Mouse (Mus musculus) liver, embryonic 15.5 days (tissue): ENCODE data around the gene Naxe. TPM values are rescaled to one million over a fixed set of nuclear protein-coding genes. Genes with fewer than 3 reads are reported as not detected.

Source experiments
- ATAC-seq: fragments of 200-750 bp; cut with Nextera tagmentation; 2 replicates; pipeline ENCODE4 v1.8.0; 2017; ENCODE audit warnings: moderate number of reproducible peaks, mild to moderate bottlenecking, moderate library complexity; ENCODE audit not compliant: insufficient read depth
- H3K27ac ChIP-seq: fragments of 300-500 bp; sonication (generic); replicated peaks from 2 replicates; pipeline ENCODE4 v1.5.1; 2015; ENCODE audit warnings: mild to moderate bottlenecking, inconsistent platforms
- H3K27me3 ChIP-seq: fragments of 300-500 bp; sonication (generic); 2 replicates; pipeline ENCODE4 v1.6.1; 2015; ENCODE audit warnings: mild to moderate bottlenecking, inconsistent platforms
- H3K36me3 ChIP-seq: fragments of 300-500 bp; sonication (generic); replicated peaks from 2 replicates; pipeline ENCODE4 v1.6.1; 2015; ENCODE audit warnings: moderate library complexity, mild to moderate bottlenecking, inconsistent platforms
- H3K4me1 ChIP-seq: fragments of 300-500 bp; sonication (generic); replicated peaks from 2 replicates; pipeline ENCODE4 v1.6.1; 2015; ENCODE audit warnings: inconsistent platforms
- H3K4me2 ChIP-seq: fragments of 300-500 bp; sonication (generic); 2 replicates; pipeline ENCODE4 v1.6.1; 2015; ENCODE audit warnings: moderate library complexity, mild to moderate bottlenecking, inconsistent platforms
- H3K4me3 ChIP-seq: fragments of 300-500 bp; sonication (generic); replicated peaks from 2 replicates; pipeline ENCODE4 v1.5.1; 2015; ENCODE audit warnings: mild to moderate bottlenecking, inconsistent platforms
- H3K9ac ChIP-seq: fragments of 300-500 bp; sonication (generic); 2 replicates; pipeline ENCODE4 v1.6.1; 2015; ENCODE audit warnings: moderate library complexity, mild to moderate bottlenecking, inconsistent platforms
- H3K9me3 ChIP-seq: fragments of 300-500 bp; sonication (generic); replicated peaks from 2 replicates; pipeline ENCODE4 v1.6.1; 2016; ENCODE audit warnings: inconsistent platforms
- WGBS: fragments of 180-500 bp; shearing (Covaris S2); methylation state at CpG from one replicate; pipeline ENCODE4 v1.1.7; 2015; ENCODE audit warnings: mixed read lengths; ENCODE audit not compliant: insufficient replicate concordance; 5-methylcytosine and 5-hydroxymethylcytosine counted together
- polyA plus RNA-seq: library from polyadenylated mRNA; unstranded; fragments of >200 nt; fragmentation: Nextera tagmentation; extraction: Ambion mirVana; gene quantifications from 2 replicates; pipeline ENCODE4 v1.2.1, GENCODE M21; 2015

The Naxe gene
- 75.0 and 81.5 TPM in 2 replicates for polyA plus RNA-seq

- Histone ChIP-seq H3K27me3 (no peaks in the 10 kb centered on the region), H3K9me3 (no peaks in the 10 kb centered on the region), H3K4me3 (peak within 1 kb of the TSS; percentile 72), H3K36me3 (peaks cover 37% of the 10 kb centered on the region), H3K9ac (peak within 1 kb of the TSS; percentile 68), H3K27ac (peak within 1 kb of the TSS; percentile 55), H3K4me1 (peaks cover 22% of the 10 kb centered on the region), H3K4me2 (peak within 1 kb of the TSS; percentile 93)
- under 1% methylated on average over 60 of the region's 60 CpGs for WGBS
- ATAC-seq, result peak; percentile 93
These were observed at the start of gene Naxe for GRCm38 (mm10) chr3:88057902-88058696. Gene Naxe (minus strand): TSS chr3:88058495.

- no peak overlapping the region for H3K4me2 ChIP-seq
- H3K36me3 ChIP-seq, result peaks cover 77% of the 10 kb centered on the region
- H3K27ac ChIP-seq, result no peak overlapping the region
- H3K4me3 ChIP-seq, result no peak overlapping the region
- ATAC-seq, result no peak
- 83% methylated on average over 4 of the region's 4 CpGs for WGBS
- H3K4me1 ChIP-seq, result no peaks in the 10 kb centered on the region
- H3K9me3 ChIP-seq, result no peaks in the 10 kb centered on the region
- H3K27me3 ChIP-seq, result no peaks in the 10 kb centered on the region
- no peak overlapping the region for H3K9ac ChIP-seq
These were observed 47.8 kb upstream of the Naxe start for GRCm38 (mm10) chr3:88106126-88106525.

- WGBS, result 54% methylated on average over 6 of the region's 6 CpGs
- Histone ChIP-seq H3K27ac (peak overlapping the region; percentile 14; the same call in 1 of the 2 replicates), H3K27me3 (no peaks in the 10 kb centered on the region), H3K4me2 (no peak overlapping the region), H3K9me3 (no peaks in the 10 kb centered on the region), H3K9ac (no peak overlapping the region), H3K36me3 (peaks cover 73% of the 10 kb centered on the region), H3K4me3 (no peak overlapping the region), H3K4me1 (no peaks in the 10 kb centered on the region)
- ATAC-seq, result peak; percentile 43; the same call in 1 of the 2 replicates
These were observed 44.3 kb upstream of the Naxe start for GRCm38 (mm10) chr3:88102611-88103010.

GRCm38 (mm10) chr3:88102196-88102595 lies 43.9 kb upstream of the Naxe start:
- H3K4me3 ChIP-seq, result no peak overlapping the region
- no peak for ATAC-seq
- H3K27ac ChIP-seq, result 0 out of 2 replicates have a peak overlapping the region, but pooled peaks have one; percentile 14
- peaks cover 70% of the 10 kb centered on the region for H3K36me3 ChIP-seq
- no peaks in the 10 kb centered on the region for H3K27me3 ChIP-seq
- no peaks in the 10 kb centered on the region for H3K9me3 ChIP-seq
- 65% methylated on average over 6 of the region's 6 CpGs for WGBS
- H3K4me1 ChIP-seq, result no peaks in the 10 kb centered on the region
- H3K4me2 ChIP-seq, result no peak overlapping the region
- no peak overlapping the region for H3K9ac ChIP-seq

GRCm38 (mm10) chr3:88101736-88102135 lies 43.4 kb upstream of the Naxe start:
- Histone ChIP-seq H3K4me1 (no peaks in the 10 kb centered on the region), H3K4me3 (no peak overlapping the region), H3K4me2 (no peak overlapping the region), H3K36me3 (peaks cover 71% of the 10 kb centered on the region), H3K27ac (no peak overlapping the region), H3K9me3 (no peaks in the 10 kb centered on the region), H3K27me3 (no peaks in the 10 kb centered on the region), H3K9ac (no peak overlapping the region)
- ATAC-seq, result no peak
- 74% methylated on average over 7 of the region's 7 CpGs for WGBS

- no peak overlapping the region for H3K4me3 ChIP-seq
- no peak overlapping the region for H3K27ac ChIP-seq
- H3K27me3 ChIP-seq, result no peaks in the 10 kb centered on the region
- ATAC-seq, result no peak
- peaks cover 66% of the 10 kb centered on the region for H3K36me3 ChIP-seq
- WGBS, result 59% methylated on average over 3 of the region's 3 CpGs
- no peak overlapping the region for H3K9ac ChIP-seq
- no peak overlapping the region for H3K4me2 ChIP-seq
- H3K4me1 ChIP-seq, result no peaks in the 10 kb centered on the region
- no peaks in the 10 kb centered on the region for H3K9me3 ChIP-seq
These were observed 42.0 kb upstream of the Naxe start for GRCm38 (mm10) chr3:88100251-88100650.

GRCm38 (mm10) chr3:88097666-88098065 lies 39.4 kb upstream of the Naxe start:
- H3K4me2 ChIP-seq, result no peak overlapping the region
- H3K4me1 ChIP-seq, result no peaks in the 10 kb centered on the region
- ATAC-seq, result no peak
- no peak overlapping the region for H3K27ac ChIP-seq
- H3K36me3 ChIP-seq, result peaks cover 69% of the 10 kb centered on the region
- no peak overlapping the region for H3K9ac ChIP-seq
- H3K27me3 ChIP-seq, result no peaks in the 10 kb centered on the region
- no peak overlapping the region for H3K4me3 ChIP-seq
- H3K9me3 ChIP-seq, result no peaks in the 10 kb centered on the region
- WGBS, result 62% methylated on average over 6 of the region's 6 CpGs

GRCm38 (mm10) chr3:88094126-88094525 lies 35.8 kb upstream of the Naxe start:
- H3K4me2 ChIP-seq, result no peak overlapping the region
- peaks cover 85% of the 10 kb centered on the region for H3K36me3 ChIP-seq
- H3K27me3 ChIP-seq, result no peaks in the 10 kb centered on the region
- 83% methylated on average over 5 of the region's 5 CpGs for WGBS
- no peak for ATAC-seq
- H3K27ac ChIP-seq, result no peak overlapping the region
- no peak overlapping the region for H3K4me3 ChIP-seq
- H3K9me3 ChIP-seq, result no peaks in the 10 kb centered on the region
- H3K4me1 ChIP-seq, result no peaks in the 10 kb centered on the region
- H3K9ac ChIP-seq, result no peak overlapping the region

- Histone ChIP-seq H3K4me2 (no peak overlapping the region), H3K4me3 (no peak overlapping the region), H3K9ac (no peak overlapping the region), H3K36me3 (peaks cover 93% of the 10 kb centered on the region), H3K9me3 (no peaks in the 10 kb centered on the region), H3K27me3 (no peaks in the 10 kb centered on the region), H3K27ac (no peak overlapping the region), H3K4me1 (no peaks in the 10 kb centered on the region)
- WGBS, result 80% methylated on average over 6 of the region's 6 CpGs
- no peak for ATAC-seq
These were observed 32.3 kb upstream of the Naxe start for GRCm38 (mm10) chr3:88090616-88091015.

GRCm38 (mm10) chr3:88090106-88090505 lies 31.8 kb upstream of the Naxe start:
- H3K4me3 ChIP-seq, result no peak overlapping the region
- ATAC-seq, result no peak
- H3K27me3 ChIP-seq, result no peaks in the 10 kb centered on the region
- no peak overlapping the region for H3K27ac ChIP-seq
- no peaks in the 10 kb centered on the region for H3K9me3 ChIP-seq
- no peaks in the 10 kb centered on the region for H3K4me1 ChIP-seq
- no peak overlapping the region for H3K9ac ChIP-seq
- H3K4me2 ChIP-seq, result no peak overlapping the region
- 83% methylated on average over 7 of the region's 7 CpGs for WGBS
- peaks cover 89% of the 10 kb centered on the region for H3K36me3 ChIP-seq

- H3K27me3 ChIP-seq, result no peaks in the 10 kb centered on the region
- 53% methylated on average over 1 of the region's 1 CpGs for WGBS
- no peak overlapping the region for H3K9ac ChIP-seq
- H3K27ac ChIP-seq, result no peak overlapping the region
- H3K4me3 ChIP-seq, result no peak overlapping the region
- peaks cover 9% of the 10 kb centered on the region for H3K4me1 ChIP-seq
- no peak for ATAC-seq
- H3K4me2 ChIP-seq, result no peak overlapping the region
- H3K9me3 ChIP-seq, result no peaks in the 10 kb centered on the region
- H3K36me3 ChIP-seq, result peaks cover 72% of the 10 kb centered on the region
These were observed 29.4 kb upstream of the Naxe start for GRCm38 (mm10) chr3:88087688-88088087.
